Mouse (Mus musculus) lung, adult 2 months (tissue): Measurements from ENCODE around the gene Ccdc22. TPM values are rescaled to one million over a fixed set of nuclear protein-coding genes. Genes with fewer than 3 reads are reported as not detected.

ENCODE experiments used
- DNase-seq: peaks from one replicate; pipeline ENCODE4 v3.0.0; 2022
- H3K4me1 ChIP-seq: fragments of 200-500 bp; 2 replicates; pipeline ENCODE4 v1.6.1; 2011; ENCODE audit warnings: low read length; ENCODE audit not compliant: control insufficient read depth, insufficient read depth
- H3K4me3 ChIP-seq: fragments of 200-500 bp; replicated peaks from 2 replicates; pipeline ENCODE3; 2011; ENCODE audit warnings: low read depth, mild to moderate bottlenecking, control low read depth, low read length; ENCODE audit errors: extremely low read depth
- CTCF ChIP-seq: fragments of 200-500 bp; IDR thresholded peaks from 2 replicates; pipeline ENCODE4 v1.5.1; 2011; ENCODE audit warnings: mild to moderate bottlenecking, low read length, control low read depth; ENCODE audit not compliant: insufficient read depth
- POLR2A ChIP-seq: fragments of 200-500 bp; IDR thresholded peaks from 2 replicates; pipeline ENCODE4 v1.6.1; 2011; ENCODE audit warnings: low read depth, mild to moderate bottlenecking, control low read depth, low read length, borderline replicate concordance; ENCODE audit errors: extremely low read depth
- WGBS: fragments of 180-500 bp; shearing (Covaris S2); methylation state at CpG from one replicate; pipeline ENCODE4 v1.1.7; 2018; 5-methylcytosine and 5-hydroxymethylcytosine counted together
- polyA plus RNA-seq: library from polyadenylated mRNA; depleted of rRNA; stranded (reverse); fragments of >200 nt; gene quantifications from 2 replicates; pipeline ENCODE4 v1.2.3, GENCODE M21; 2012

The Ccdc22 gene
- polyA plus RNA-seq, 1 experiment = 15.6 TPM

DNA sequence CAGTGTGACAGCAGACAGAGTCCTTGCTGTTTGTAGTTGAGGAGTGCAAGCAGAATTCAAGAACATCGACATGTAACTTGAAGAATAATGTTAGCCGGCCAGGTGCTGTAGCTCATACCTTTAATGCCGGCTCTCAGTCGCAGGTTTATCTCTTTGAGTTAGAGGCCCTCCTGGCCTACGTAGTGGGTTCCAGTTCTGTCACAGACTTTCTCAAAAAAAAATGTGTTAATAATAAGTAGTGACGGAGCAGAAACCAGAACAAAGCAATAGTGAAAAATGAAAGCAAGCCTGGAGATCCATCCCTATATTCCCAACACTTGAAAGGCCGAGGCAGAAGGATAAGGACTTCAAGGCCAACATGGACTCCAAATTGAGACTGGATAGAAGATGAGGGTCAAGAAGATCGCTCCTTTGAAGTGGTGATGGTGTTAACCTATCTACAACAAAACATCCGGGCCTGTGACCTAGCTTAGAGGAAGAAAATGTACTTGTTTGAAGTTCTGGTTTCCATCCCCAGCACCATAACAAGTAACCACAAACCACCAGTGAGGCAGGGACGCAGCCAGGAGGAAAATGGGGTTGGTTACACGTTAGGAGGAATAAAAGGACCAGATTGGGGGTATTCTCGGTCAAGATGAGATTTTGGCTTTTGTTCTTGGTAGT is 12.7 kb upstream of the Ccdc22 start:
- H3K4me1 ChIP-seq = no peaks in the 10 kb centered on the region
- H3K4me3 ChIP-seq = no peak overlapping the region
- WGBS = 71% methylated on average over 12 of the region's 12 CpGs
- DNase-seq = no peak
- TF ChIP-seq CTCF = no peak
- TF ChIP-seq POLR2A = no peak

DNA sequence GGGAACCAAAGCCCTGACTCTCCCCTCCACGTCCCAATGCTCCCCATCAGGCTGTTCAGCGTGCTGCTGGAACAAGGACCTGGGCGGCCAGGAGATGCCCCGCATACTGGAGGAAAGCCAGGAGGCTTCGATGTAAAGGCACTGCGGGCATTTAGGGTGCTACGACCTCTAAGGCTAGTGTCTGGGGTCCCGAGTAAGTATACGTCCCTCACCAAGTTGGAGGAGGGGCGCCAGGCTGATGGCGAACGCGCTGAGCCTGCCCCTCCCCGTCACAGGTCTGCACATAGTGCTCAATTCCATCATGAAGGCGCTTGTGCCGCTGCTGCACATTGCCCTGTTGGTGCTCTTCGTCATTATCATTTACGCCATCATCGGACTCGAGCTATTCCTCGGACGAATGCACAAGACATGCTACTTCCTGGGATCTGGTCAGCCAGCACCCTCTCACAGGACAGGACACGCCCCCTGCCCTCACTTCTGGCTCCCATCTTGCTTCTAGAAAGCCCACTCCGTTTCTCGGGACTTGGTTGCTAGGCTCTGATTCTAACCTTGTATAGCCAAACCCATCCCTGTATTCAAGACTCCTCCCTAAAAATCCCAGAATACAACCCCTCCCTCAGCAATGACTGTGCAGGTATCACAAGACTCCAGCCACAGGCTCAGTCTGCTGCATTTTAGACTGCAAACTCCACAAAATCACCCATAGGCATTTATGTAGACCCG is 5.4 kb upstream of the Ccdc22 start:
- TF ChIP-seq CTCF (no peak), POLR2A (no peak)
- 42% methylated on average over 26 of the region's 26 CpGs for WGBS
- Histone ChIP-seq H3K4me3 (no peak overlapping the region), H3K4me1 (no peaks in the 10 kb centered on the region)
- no peak for DNase-seq

DNA sequence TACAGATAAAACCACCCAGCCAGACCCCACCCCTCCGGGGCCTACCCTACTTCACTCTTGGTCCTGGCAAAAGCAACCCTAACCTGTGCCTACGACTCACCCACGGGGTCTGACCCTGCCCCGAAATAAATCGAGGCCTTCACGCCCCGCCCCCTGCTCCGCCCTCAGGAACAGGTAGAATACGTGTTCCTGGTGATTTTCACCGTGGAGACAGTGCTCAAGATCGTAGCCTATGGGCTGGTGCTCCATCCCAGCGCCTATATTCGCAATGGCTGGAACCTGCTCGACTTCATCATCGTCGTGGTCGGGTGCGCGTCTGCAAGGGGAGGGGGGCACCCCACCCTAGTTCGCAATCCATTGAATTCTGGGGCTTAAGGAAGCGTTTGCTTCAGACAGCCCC is 4.7 kb upstream of the Ccdc22 start:
- H3K4me3 ChIP-seq = no peak overlapping the region
- 35% methylated on average over 21 of the region's 21 CpGs for WGBS
- TF ChIP-seq POLR2A = no peak
- no peak for TF ChIP-seq CTCF
- no peaks in the 10 kb centered on the region for H3K4me1 ChIP-seq
- DNase-seq = no peak

DNA sequence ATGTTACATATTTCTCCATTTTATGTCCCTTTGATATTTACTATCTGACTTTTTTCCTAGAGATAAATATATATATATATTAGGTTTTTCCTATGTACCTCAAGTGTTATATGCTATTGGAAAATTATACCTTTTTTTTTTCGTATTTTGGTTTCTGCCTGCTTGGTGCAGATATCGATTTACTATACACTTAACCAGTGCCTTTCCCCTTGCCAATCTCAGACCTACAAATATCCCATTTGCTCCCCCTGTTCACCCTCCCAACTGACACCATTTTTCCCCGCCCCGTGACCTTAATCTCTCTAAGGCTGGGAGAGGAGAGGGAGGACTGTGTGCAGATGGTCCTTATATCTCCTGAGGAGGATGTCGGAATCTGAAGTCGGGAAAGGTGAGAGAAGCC is 1.5 kb upstream of the Ccdc22 start, which contains the start of gene Cacna1f:
Gene Cacna1f (plus strand): TSS at position 301 of the 400 bp plus-strand sequence.
- 72% methylated on average over 6 of the region's 6 CpGs for whole genome bisulfite sequencing
- no peak for DNase-seq
- TF ChIP-seq POLR2A = no peak
- TF ChIP-seq CTCF = no peak

DNA sequence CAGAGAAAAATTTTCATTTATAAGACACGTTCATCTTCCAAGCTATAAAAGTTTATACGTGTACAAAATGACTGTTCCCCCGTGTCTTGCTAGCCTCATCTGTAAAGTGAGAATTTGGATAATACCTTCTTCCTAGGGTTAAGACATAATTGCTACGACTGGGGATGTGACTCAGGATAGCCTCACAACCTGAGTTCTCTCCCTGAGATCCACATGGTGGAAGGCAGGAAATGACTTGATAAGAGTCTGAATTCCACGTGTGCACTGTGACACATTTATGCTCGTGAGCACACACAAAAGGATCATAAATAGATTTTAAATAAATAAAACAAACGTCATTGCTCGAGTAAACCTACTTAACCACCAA is 241 bp upstream of the Ccdc22 start:
- DNase-seq = no peak
- no peak overlapping the region for H3K4me3 ChIP-seq
- WGBS = 32% methylated on average over 8 of the region's 8 CpGs
- TF ChIP-seq CTCF = no peak
- no peak for TF ChIP-seq POLR2A
- H3K4me1 ChIP-seq = no peaks in the 10 kb centered on the region

More for the DNA sequence above, 1.5 kb upstream of the Ccdc22 start, which contains the start of gene Cacna1f:
- Histone ChIP-seq H3K4me3 (no peak within 1 kb of the TSS), H3K4me1 (no peaks in the 10 kb centered on the region)

DNA sequence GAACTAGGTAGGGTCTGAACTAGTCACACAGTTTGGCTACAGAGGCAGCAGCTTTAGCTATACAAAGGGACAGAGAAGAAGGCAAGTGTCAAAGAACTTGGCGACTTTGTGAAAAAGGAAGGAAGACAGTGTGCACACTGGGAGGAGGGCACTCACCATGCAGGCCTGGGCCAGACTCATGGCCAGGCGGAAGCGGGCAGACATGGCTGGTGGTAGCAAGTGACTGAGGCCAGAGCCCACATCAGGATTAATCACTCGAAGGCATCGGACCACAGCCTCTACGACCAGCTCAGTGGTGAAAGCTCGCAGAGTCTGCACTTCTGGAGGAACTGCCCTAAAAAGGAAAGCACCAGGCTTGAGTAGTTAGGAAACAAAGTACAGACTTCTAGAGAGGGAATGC is 1.3 kb downstream of the Ccdc22 start:
- TF ChIP-seq POLR2A (no peak), CTCF (no peak)
- no peak for DNase-seq
- 78% methylated on average over 7 of the region's 7 CpGs for WGBS
- Histone ChIP-seq H3K4me1 (no peaks in the 10 kb centered on the region), H3K4me3 (no peak overlapping the region)

DNA sequence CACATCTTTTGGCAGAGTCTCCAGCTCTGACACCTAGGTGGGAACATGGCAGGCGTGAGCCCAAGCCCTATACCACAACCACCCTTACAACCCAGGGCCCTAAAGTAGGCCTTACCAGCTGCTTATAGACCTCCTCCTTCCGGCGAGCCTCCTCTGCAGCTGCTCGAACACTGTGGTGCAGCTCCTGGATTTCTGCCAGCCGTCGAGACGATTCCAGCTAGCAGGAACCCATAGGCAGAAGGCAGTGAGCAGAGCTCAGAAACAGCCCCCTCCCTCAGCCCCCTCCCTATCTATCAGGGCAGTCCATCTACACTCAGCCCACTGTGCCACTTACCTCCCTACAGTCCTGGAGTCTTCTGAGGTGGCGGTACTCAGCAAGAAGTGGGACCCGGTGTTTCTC is 9.9 kb downstream of the Ccdc22 start:
- no peak for DNase-seq
- no peak for TF ChIP-seq POLR2A
- TF ChIP-seq CTCF = no peak
- no peak overlapping the region for H3K4me3 ChIP-seq
- H3K4me1 ChIP-seq = no peaks in the 10 kb centered on the region
- 78% methylated on average over 9 of the region's 9 CpGs for WGBS

DNA sequence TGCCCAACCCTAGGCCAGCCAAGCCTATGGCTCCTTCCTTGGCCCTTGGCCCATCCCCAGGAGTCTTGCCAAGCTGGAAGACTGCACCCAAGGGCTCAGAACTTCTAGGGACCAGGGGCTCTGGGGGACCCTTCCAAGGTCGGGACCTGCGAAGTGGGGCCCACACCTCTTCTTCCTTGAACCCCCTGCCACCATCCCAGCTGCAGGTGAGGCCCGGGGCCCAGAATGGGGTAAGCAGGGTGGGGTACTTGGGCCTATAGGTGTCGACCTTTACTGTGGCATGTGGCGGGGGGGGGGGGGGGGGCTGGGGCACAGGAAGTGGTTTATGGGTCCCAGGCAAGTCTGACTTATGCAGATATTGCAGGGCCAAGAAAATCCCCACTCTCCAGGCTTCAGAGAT is 19.0 kb downstream of the Ccdc22 start:
- no peak for DNase-seq
- TF ChIP-seq CTCF = no peak
- no peak for TF ChIP-seq POLR2A
- H3K4me1 ChIP-seq = no peaks in the 10 kb centered on the region
- 78% methylated on average over 5 of the region's 5 CpGs for WGBS
- no peak overlapping the region for H3K4me3 ChIP-seq

DNA sequence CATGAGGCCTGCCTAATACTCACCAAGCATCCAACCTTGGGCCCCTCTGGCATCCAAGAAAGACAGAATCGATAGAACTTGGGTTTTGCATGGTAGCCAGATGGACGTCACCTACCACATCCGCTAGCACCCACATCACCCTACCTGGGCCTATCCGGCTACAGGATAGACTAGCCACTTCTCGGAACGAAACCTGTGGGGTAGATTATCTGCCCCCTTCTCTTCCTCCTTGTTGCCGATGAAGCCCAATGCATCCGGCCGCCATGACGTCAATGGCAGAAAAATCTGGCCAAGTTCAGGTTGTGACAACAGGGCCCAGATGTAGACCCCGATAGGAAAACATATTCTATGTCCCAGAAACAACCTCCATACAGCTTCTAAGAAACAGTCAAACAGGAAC is 21.4 kb downstream of the Ccdc22 start:
- TF ChIP-seq CTCF (no peak), POLR2A (no peak)
- 93% methylated on average over 11 of the region's 11 CpGs for WGBS
- H3K4me3 ChIP-seq = no peak overlapping the region
- no peaks in the 10 kb centered on the region for H3K4me1 ChIP-seq
- DNase-seq = no peak

DNA sequence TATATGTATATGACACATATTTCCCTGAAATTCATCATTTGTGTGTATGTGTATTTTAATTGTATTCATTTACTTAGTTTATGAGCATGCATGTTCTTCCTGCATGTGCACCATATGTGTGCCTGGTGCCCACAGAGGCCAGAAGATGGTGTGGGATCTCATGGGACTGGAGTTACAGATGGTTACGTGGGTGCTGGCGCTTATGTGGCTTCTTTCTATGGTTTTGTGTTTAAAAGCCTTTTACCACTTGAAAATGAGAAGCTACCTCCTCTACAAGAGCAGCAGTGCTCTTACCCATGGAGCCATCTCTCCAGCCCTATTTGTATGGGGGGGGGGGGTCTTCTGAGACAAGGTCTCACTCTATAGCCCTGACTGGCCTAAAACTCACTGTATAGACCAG is 24.2 kb downstream of the Ccdc22 start:
- no peaks in the 10 kb centered on the region for H3K4me1 ChIP-seq
- no peak overlapping the region for H3K4me3 ChIP-seq
- TF ChIP-seq POLR2A (no peak), CTCF (no peak)
- 81% methylated on average over 2 of the region's 2 CpGs for WGBS
- no peak for DNase-seq

DNA sequence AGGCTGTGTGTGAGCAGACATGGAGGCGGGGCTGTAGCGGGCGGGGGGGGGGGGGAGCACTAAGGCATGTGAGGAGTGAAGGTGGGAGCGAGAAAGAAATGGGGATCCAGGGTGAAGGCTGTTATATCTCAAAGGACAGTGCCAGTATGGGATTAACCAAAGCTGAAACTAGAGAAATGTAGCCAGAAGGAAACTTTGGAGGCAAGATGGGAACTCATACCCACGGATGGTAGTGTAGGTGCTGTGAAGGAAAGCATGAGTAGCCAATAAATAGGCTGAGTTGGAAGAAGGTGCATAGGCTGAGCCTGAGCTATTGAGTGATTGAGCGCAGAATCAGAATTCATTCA is 30.5 kb downstream of the Ccdc22 start:
- no peak overlapping the region for H3K4me3 ChIP-seq
- TF ChIP-seq POLR2A (no peak), CTCF (no peak)
- H3K4me1 ChIP-seq = no peaks in the 10 kb centered on the region; the same call in 1 of the 2 replicates
- 30% methylated on average over 6 of the region's 6 CpGs for WGBS
- no peak for DNase-seq
